Mouse (Mus musculus) kidney, embryonic 14.5 days (tissue): ENCODE results near the gene Rfx7. TPM values are rescaled to one million over a fixed set of nuclear protein-coding genes. Genes with fewer than 3 reads are reported as not detected.

Experiments
- ATAC-seq: fragments of 200-750 bp; cut with Nextera tagmentation; 2 replicates; pipeline ENCODE4 v1.8.0; 2017; ENCODE audit warnings: moderate number of reproducible peaks, mild to moderate bottlenecking, moderate TSS enrichment, moderate library complexity; ENCODE audit not compliant: low FRiP score, low TSS enrichment
- H3K27ac ChIP-seq: fragments of 300-500 bp; sonication (generic); 2 replicates; pipeline ENCODE4 v1.5.1; 2014; ENCODE audit warnings: low read depth, mild to moderate bottlenecking, low read length, moderate library complexity, mixed read lengths
- H3K27me3 ChIP-seq: fragments of 300-500 bp; sonication (generic); 2 replicates; pipeline ENCODE4 v1.6.1; 2014; ENCODE audit warnings: mild to moderate bottlenecking, low read length; ENCODE audit not compliant: control insufficient read depth, insufficient read depth
- H3K36me3 ChIP-seq: fragments of 300-500 bp; sonication (generic); 2 replicates; pipeline ENCODE4 v1.6.1; 2014; ENCODE audit warnings: low read length, mixed read lengths; ENCODE audit not compliant: control insufficient read depth, insufficient read depth
- H3K4me1 ChIP-seq: fragments of 300-500 bp; sonication (generic); 2 replicates; pipeline ENCODE4 v1.6.1; 2014; ENCODE audit warnings: low read length, mixed read lengths; ENCODE audit not compliant: control insufficient read depth, insufficient read depth
- H3K4me2 ChIP-seq: fragments of 300-500 bp; sonication (generic); replicated peaks from 2 replicates; pipeline ENCODE4 v1.6.1; 2014; ENCODE audit warnings: low read depth, mild to moderate bottlenecking, low read length
- H3K4me3 ChIP-seq: fragments of 300-500 bp; sonication (generic); 2 replicates; pipeline ENCODE4 v1.5.1; 2014; ENCODE audit warnings: mild to moderate bottlenecking, low read length
- H3K9ac ChIP-seq: fragments of 300-500 bp; sonication (generic); 2 replicates; pipeline ENCODE4 v1.6.1; 2014; ENCODE audit warnings: low read depth, mild to moderate bottlenecking, low read length, moderate library complexity
- H3K9me3 ChIP-seq: fragments of 300-500 bp; sonication (generic); 2 replicates; pipeline ENCODE4 v1.6.1; 2016; ENCODE audit warnings: low read length; ENCODE audit not compliant: control insufficient read depth
- WGBS: fragments of 180-500 bp; shearing (Covaris S2); extraction: QIAGEN DNeasy Blood & Tissue Kit; methylation state at CpG from one replicate; pipeline ENCODE4 v1.1.7; 2014; 5-methylcytosine and 5-hydroxymethylcytosine counted together
- polyA plus RNA-seq: library from polyadenylated mRNA; unstranded; fragments of >200 nt; fragmentation: Nextera tagmentation; extraction: Ambion mirVana; gene quantifications from 2 replicates; pipeline ENCODE4 v1.2.1, GENCODE M21; 2014

Gene Rfx7
- polyA plus RNA-seq, 1 experiment from 2014 or later = 24.2 TPM

DNA sequence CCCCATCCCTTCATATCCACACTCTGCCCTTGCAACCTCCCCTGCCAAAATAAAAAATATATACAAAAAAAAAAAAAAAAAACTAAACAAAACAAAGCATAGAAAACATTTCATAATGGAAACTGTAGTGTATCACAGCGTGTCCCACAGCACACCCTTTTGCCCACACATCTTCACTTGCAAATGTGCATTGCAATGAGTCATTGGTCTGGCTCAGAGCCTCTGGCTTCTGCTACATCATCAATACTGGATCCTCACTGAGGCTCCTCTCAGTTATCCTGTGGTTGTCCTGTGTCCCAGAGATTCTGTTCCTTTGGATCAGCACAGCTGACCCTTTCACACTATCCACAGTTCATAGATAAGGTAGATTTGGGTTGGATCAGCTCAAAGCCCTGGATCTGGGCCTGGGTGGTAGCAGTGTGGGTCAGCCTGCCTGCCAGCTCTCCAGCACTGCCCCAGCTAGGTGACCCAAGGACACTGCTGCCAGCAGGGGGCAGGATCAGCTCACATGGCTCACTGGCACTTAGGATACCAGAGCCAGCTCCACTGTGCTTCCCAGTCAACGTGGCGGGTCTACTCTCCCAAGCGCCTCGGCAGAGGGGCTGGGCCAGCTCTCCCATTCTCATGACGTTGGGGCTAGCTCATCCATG, 122.7 kb downstream of the Rfx7 start:
- H3K36me3 ChIP-seq = no peaks in the 10 kb centered on the region
- no peak overlapping the region for H3K4me3 ChIP-seq
- H3K27me3 ChIP-seq = no peaks in the 10 kb centered on the region
- H3K9me3 ChIP-seq = no peaks in the 10 kb centered on the region
- H3K27ac ChIP-seq = no peak overlapping the region
- peaks cover 22% of the 10 kb centered on the region; the same call in 1 of the 2 replicates for H3K4me1 ChIP-seq
- peak; percentile 26; the same call in 1 of the 2 replicates for ATAC-seq
- no peak overlapping the region for H3K9ac ChIP-seq
- WGBS = 67% methylated on average over 6 of the region's 6 CpGs
- H3K4me2 ChIP-seq = no peak overlapping the region

DNA sequence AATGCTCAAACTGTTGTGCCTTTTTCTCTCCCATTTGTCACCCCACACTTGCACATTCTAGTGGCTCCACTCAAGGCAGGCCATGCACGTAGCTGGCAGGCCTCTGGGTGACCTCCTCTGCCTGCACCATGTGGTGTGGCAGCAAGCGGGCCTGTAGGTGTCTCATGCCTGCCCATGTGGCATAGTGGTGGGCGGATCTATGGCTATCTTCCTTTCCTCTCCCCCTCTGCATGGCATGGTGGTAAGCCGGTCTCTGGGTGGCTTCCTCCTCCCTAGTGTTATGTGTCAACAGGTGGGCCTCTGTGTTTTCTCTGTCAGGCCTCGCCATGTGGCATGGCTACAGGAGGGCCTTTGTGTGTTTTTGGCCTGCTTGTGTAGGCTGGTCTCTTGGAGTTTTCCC, 123.6 kb downstream of the Rfx7 start:
- Histone ChIP-seq H3K9ac (0 out of 2 replicates have a peak overlapping the region, but pooled peaks have one; percentile 7), H3K4me3 (no peak overlapping the region), H3K4me2 (no peak overlapping the region), H3K27ac (0 out of 2 replicates have a peak overlapping the region, but pooled peaks have one; percentile 30), H3K9me3 (no peaks in the 10 kb centered on the region), H3K36me3 (no peaks in the 10 kb centered on the region), H3K27me3 (no peaks in the 10 kb centered on the region), H3K4me1 (peaks cover 22% of the 10 kb centered on the region; the same call in 1 of the 2 replicates)
- 75% methylated on average over 5 of the region's 5 CpGs for WGBS
- no peak for ATAC-seq

DNA sequence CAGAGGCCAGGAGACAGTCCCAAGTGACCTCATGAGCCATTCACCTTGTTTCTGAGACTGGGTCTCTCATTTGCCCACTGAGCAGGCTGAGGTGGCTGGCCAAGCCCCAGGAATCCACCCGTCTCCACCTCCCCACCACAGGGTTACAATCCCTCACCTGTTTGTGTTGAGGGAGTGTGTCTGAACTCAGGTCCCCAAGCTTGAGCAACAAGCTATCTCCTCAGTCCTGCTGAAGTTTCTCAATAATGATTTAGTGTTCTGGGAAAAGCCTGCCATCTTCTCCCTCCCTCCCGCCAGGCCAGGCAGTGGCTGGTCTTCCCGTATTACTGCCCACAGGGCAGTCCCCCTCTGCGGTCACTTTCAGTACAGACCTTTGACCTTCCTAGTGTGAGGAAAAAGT, 124.5 kb downstream of the Rfx7 start:
- Histone ChIP-seq H3K9me3 (no peaks in the 10 kb centered on the region), H3K4me2 (no peak overlapping the region), H3K36me3 (no peaks in the 10 kb centered on the region), H3K27me3 (no peaks in the 10 kb centered on the region), H3K27ac (no peak overlapping the region; the same call in 1 of the 2 replicates), H3K9ac (no peak overlapping the region), H3K4me3 (no peak overlapping the region), H3K4me1 (peaks cover 22% of the 10 kb centered on the region; the same call in 1 of the 2 replicates)
- WGBS = 41% methylated on average over 4 of the region's 4 CpGs
- no peak for ATAC-seq

DNA sequence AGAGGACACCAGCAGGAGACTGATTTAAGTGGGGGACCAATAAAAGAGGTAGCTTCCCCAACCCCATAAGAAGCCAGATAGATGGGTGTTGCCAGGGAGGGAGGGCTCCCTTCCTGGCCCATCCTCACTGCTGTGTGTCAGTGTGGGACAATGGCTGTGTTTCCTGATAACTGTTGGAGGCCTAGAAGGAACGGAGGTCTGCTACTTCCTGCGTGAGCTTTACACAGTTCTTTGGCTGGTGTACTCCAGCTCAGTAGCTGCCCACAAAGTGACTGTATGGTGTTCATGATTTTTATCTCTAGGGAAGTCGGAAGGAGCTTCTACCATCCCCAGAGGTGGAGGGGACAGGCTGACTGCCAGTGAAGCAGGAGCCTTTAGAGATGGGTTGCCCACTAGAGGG, 124.9 kb downstream of the Rfx7 start:
- Histone ChIP-seq H3K9me3 (no peaks in the 10 kb centered on the region), H3K27me3 (no peaks in the 10 kb centered on the region), H3K9ac (no peak overlapping the region), H3K27ac (no peak overlapping the region; the same call in 1 of the 2 replicates), H3K4me3 (no peak overlapping the region), H3K4me1 (peaks cover 22% of the 10 kb centered on the region; the same call in 1 of the 2 replicates), H3K36me3 (no peaks in the 10 kb centered on the region), H3K4me2 (no peak overlapping the region)
- no peak for ATAC-seq
- 52% methylated on average over 3 of the region's 3 CpGs for WGBS

DNA sequence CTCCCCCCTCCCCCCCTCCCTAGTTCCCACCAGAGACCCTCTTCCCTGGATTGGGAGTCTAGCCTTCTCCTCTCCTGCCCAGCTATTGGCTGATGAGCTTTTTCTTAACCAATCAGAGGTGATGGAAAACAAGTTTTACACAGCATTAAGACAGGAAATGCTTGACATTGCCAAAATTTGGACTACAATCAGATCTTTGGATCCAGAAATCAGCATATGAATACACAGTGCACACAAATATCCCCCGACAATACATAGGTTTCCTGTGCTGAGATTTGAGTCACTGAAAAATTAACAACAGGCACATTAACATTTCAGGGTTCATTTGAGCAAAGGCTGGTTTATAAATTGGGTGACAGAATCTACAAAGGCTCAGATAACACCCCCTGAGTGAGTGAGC, 125.7 kb downstream of the Rfx7 start:
- H3K36me3 ChIP-seq = no peaks in the 10 kb centered on the region
- no peak overlapping the region for H3K4me2 ChIP-seq
- H3K27me3 ChIP-seq = no peaks in the 10 kb centered on the region
- H3K4me3 ChIP-seq = no peak overlapping the region
- H3K4me1 ChIP-seq = peaks cover 17% of the 10 kb centered on the region; the same call in 1 of the 2 replicates
- H3K27ac ChIP-seq = no peak overlapping the region
- no peak overlapping the region for H3K9ac ChIP-seq
- ATAC-seq = no peak
- no peaks in the 10 kb centered on the region for H3K9me3 ChIP-seq
- WGBS = 86% methylated on average over 1 of the region's 1 CpGs

DNA sequence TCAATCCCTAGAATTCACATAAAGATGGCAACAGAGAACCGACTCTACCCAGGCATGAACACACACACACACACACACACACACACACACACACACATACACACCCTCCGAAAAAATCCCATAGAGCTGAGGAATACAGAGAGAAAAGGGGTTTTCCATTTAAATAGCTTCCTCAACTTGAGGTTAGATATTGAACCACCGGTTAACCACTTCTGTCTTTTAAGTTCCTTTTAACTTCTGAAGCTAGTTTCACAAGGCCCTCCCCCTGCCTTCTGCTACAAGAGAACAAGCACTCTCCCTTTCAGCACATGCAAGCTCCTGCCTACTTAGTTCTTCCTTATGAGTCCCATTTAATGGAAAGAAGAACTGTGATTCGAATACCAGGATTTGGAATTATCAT, 128.1 kb downstream of the Rfx7 start:
- Histone ChIP-seq H3K9me3 (no peaks in the 10 kb centered on the region), H3K4me1 (peaks cover 22% of the 10 kb centered on the region), H3K27me3 (no peaks in the 10 kb centered on the region), H3K9ac (no peak overlapping the region), H3K27ac (no peak overlapping the region), H3K4me2 (no peak overlapping the region), H3K36me3 (peaks cover 11% of the 10 kb centered on the region), H3K4me3 (no peak overlapping the region)
- 73% methylated on average over 4 of the region's 4 CpGs for WGBS
- ATAC-seq = no peak

DNA sequence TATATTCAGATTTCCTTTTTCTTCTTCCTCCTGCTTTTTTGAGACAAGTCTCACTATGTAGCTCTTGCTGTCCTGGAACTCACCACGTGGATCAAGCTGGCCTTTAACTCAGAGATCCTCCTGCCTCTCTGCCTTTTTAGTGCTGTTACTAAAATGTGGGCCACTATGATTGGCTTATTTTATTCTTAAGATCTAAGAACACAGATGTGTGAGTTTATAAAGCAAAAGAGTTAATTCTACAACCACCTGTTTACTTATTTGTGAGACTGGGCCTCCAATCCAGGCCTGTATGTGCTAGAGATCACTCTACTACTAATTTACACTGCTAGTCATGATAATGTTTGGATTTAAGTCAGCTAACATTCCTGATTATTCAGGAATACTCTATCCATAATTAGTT, 128.9 kb downstream of the Rfx7 start:
- peak overlapping the region; percentile 90; the same call in 1 of the 2 replicates for H3K4me2 ChIP-seq
- no peak for ATAC-seq
- no peak overlapping the region for H3K4me3 ChIP-seq
- H3K36me3 ChIP-seq = peaks cover 18% of the 10 kb centered on the region
- WGBS = 48% methylated on average over 1 of the region's 1 CpGs
- no peaks in the 10 kb centered on the region for H3K27me3 ChIP-seq
- H3K9ac ChIP-seq = no peak overlapping the region; the same call in 1 of the 2 replicates
- H3K4me1 ChIP-seq = peaks cover 29% of the 10 kb centered on the region
- H3K27ac ChIP-seq = peak overlapping the region; percentile 100; the same call in 1 of the 2 replicates
- H3K9me3 ChIP-seq = no peaks in the 10 kb centered on the region

DNA sequence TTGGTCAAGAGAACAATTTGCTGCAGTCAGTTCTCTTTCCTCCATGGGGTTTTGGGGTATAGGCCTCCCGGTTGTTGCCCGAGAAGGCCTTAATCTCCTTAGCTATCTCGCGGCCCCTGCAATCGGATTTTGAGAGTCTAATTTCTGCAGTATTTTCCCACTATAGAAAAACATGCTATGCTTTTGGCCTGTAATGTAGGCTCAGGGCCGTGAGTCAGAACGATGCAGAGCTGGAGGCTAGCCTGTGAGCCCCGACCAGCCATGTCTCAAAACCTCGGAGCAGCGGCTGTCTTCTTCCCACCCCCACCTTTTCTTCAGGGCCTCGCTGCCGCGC, 129.5 kb downstream of the Rfx7 start:
- Histone ChIP-seq H3K27me3 (no peaks in the 10 kb centered on the region), H3K36me3 (peaks cover 23% of the 10 kb centered on the region), H3K4me1 (peaks cover 27% of the 10 kb centered on the region), H3K9me3 (no peaks in the 10 kb centered on the region), H3K4me3 (peak overlapping the region; percentile 98), H3K4me2 (peak overlapping the region; percentile 90), H3K27ac (peak overlapping the region; percentile 100), H3K9ac (peak overlapping the region; percentile 100)
- no peak for ATAC-seq
- WGBS = under 1% methylated on average over 13 of the region's 13 CpGs

DNA sequence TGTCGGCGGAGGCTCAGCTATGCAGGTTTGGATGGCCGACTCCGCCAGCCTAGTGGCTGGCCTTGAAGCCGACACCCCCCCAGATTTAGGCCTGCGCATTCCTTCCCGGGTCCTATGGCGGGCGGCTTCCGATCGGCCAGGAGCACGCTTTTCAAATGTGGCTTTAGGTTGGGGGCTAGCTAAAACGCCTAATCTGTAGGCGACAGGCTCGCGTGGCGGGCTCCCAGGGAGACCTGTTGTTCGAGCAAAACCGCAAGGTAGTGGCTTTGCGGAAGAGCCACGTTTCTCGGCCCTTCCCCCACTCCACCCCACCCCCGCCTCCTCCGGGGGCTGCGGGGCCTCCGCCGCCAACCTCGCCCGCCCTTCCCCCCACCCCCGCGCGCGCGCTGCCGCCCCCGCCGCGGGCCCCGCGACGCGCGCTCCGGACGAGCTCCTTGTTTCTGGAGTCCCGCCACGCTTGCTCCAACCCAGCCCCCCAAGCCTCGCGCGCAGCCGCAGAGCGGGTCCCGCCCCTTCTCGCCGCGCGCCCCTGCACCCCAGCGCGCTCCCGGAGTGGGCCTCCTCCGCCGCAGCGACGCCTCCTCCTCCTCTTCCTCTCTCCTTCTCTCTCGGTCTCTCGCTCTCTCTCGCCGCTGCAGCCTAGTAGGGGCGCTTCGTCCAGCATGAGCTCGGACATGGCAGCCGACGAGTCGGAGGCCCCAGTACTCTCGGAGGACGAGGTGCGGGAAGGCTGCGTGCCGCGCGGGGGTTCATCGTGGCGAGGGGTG, 130.0 kb downstream of the Rfx7 start, which contains the start of gene Nedd4:
Nedd4 (plus strand) TSS at position 452 of the 767 bp plus-strand sequence.
- H3K4me2 ChIP-seq = peak within 1 kb of the TSS; percentile 90
- 1% methylated on average over 53 of the region's 83 CpGs for WGBS
- no peaks in the 10 kb centered on the region for H3K9me3 ChIP-seq
- H3K36me3 ChIP-seq = peaks cover 28% of the 10 kb centered on the region
- peaks cover 27% of the 10 kb centered on the region for H3K4me1 ChIP-seq
- H3K4me3 ChIP-seq = peak within 1 kb of the TSS; percentile 98
- peak within 1 kb of the TSS; percentile 100 for H3K27ac ChIP-seq
- H3K9ac ChIP-seq = peak within 1 kb of the TSS; percentile 100
- H3K27me3 ChIP-seq = no peaks in the 10 kb centered on the region
- peak; percentile 94 for ATAC-seq
